Mouse (Mus musculus): ENCODE measurements around the gene C87436.

DNA sequence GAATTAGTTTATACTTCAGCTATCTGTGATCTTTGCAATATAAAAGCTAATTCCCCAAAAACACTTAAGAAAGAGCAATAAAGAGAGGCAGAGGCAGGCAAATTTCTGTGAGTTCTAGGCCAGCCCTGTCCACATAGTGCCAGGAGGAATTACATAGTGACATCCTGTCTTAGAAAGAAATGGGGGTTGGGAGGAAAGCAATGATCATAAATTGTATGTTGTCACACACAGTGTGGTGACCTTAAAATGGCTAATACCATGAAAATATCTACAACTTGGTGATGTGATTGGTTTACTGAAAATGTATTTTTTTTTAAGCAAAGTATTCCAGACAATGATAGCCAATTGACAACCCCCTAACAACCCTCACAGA, 41.6 kb downstream of the C87436 start:
- TF ChIP-seq CTCF (IDR thresholded peaks at IDR 0.05; ENCODE audit: insufficient read depth, low read length) (no peak), POLR2A (IDR thresholded peaks at IDR 0.05; ENCODE audit: borderline replicate concordance, extremely low read depth, low read depth, low read length) (no peak)

All from lung, adult 2 months (tissue).